Mouse (Mus musculus) kidney, adult 2 months (tissue): Measurements from ENCODE around the gene Pmm1. TPM values are rescaled to one million over a fixed set of nuclear protein-coding genes. Genes with fewer than 3 reads are reported as not detected.

Experiments used
- DNase-seq: peaks from one replicate; pipeline ENCODE4 v3.0.0; 2021
- H3K27ac ChIP-seq: fragments of 200-500 bp; 2 replicates; pipeline ENCODE4 v1.5.1; 2012; ENCODE audit warnings: low read depth, low read length, control low read depth, inconsistent platforms; ENCODE audit not compliant: insufficient read depth
- H3K27me3 ChIP-seq: fragments of 200-500 bp; replicated peaks from 2 replicates; pipeline ENCODE4 v1.6.1; 2012; ENCODE audit warnings: mild to moderate bottlenecking, moderate library complexity, low read length, inconsistent platforms; ENCODE audit not compliant: control insufficient read depth, insufficient read depth
- H3K36me3 ChIP-seq: fragments of 200-500 bp; 2 replicates; pipeline ENCODE4 v1.6.1; 2012; ENCODE audit warnings: mild to moderate bottlenecking, moderate library complexity, low read length, inconsistent platforms; ENCODE audit not compliant: control insufficient read depth, insufficient read depth
- H3K4me1 ChIP-seq: fragments of 200-500 bp; 2 replicates; pipeline ENCODE4 v1.6.1; 2011; ENCODE audit warnings: low read length; ENCODE audit not compliant: control insufficient read depth, insufficient read depth
- H3K4me3 ChIP-seq: fragments of 200-500 bp; 2 replicates; pipeline ENCODE4 v1.5.1; 2011; ENCODE audit warnings: mild to moderate bottlenecking, low read depth, low read length, control low read depth; ENCODE audit not compliant: insufficient read depth
- CTCF ChIP-seq: fragments of 200-500 bp; conservative IDR thresholded peaks from 2 replicates; pipeline ENCODE4 v1.5.1; 2011; ENCODE audit warnings: low read depth, mild to moderate bottlenecking, control low read depth, low read length, moderate library complexity, mixed read lengths; ENCODE audit not compliant: insufficient read depth, insufficient read length
- POLR2A ChIP-seq: fragments of 200-500 bp; IDR thresholded peaks from one replicate; pipeline ENCODE4 v1.6.1; 2011; ENCODE audit warnings: low read depth, low read length, control low read depth
- WGBS: fragments of 180-500 bp; shearing (Covaris S2); methylation state at CpG from one replicate; pipeline ENCODE4 v1.1.7; 2018; 5-methylcytosine and 5-hydroxymethylcytosine counted together
- polyA plus RNA-seq: library from polyadenylated mRNA; depleted of rRNA; stranded (reverse); fragments of >200 nt; gene quantifications from 2 replicates; pipeline ENCODE4 v1.2.3, GENCODE M21; 2012

Pmm1 gene
- polyA plus RNA-seq, 1 experiment = 50.7 TPM

GRCm38 (mm10) chr15:81949476-81950131, 11.1 kb downstream of the Pmm1 start:
- H3K36me3 ChIP-seq = no peaks in the 10 kb centered on the region
- peak; percentile 72 for DNase-seq
- TF ChIP-seq CTCF = no peak
- 62% methylated on average over 11 of the region's 11 CpGs for WGBS
- no peaks in the 10 kb centered on the region; the same call in 1 of the 2 replicates for H3K4me1 ChIP-seq
- no peak overlapping the region; the same call in 1 of the 2 replicates for H3K27ac ChIP-seq
- H3K4me3 ChIP-seq = no peak overlapping the region
- H3K27me3 ChIP-seq = no peaks in the 10 kb centered on the region

- 68% methylated on average over 10 of the region's 10 CpGs for WGBS
- no peak for DNase-seq
- no peak overlapping the region for H3K4me3 ChIP-seq
These were observed 11.7 kb downstream of the Pmm1 start for GRCm38 (mm10) chr15:81949076-81949475.

GRCm38 (mm10) chr15:81943176-81943749, 17.5 kb downstream of the Pmm1 start:
- H3K4me3 ChIP-seq = no peak overlapping the region
- H3K27me3 ChIP-seq = no peaks in the 10 kb centered on the region
- WGBS = 43% methylated on average over 9 of the region's 9 CpGs
- no peak for TF ChIP-seq POLR2A
- TF ChIP-seq CTCF = no peak
- H3K36me3 ChIP-seq = no peaks in the 10 kb centered on the region
- no peak for DNase-seq
- no peak overlapping the region for H3K27ac ChIP-seq
- H3K4me1 ChIP-seq = no peaks in the 10 kb centered on the region

More at GRCm38 (mm10) chr15:81949076-81949475, 11.7 kb downstream of the Pmm1 start:
- TF ChIP-seq POLR2A (no peak), CTCF (no peak)
- H3K27ac ChIP-seq = no peak overlapping the region; the same call in 1 of the 2 replicates
- no peaks in the 10 kb centered on the region for H3K27me3 ChIP-seq
- H3K4me1 ChIP-seq = no peaks in the 10 kb centered on the region; the same call in 1 of the 2 replicates
- H3K36me3 ChIP-seq = no peaks in the 10 kb centered on the region

GRCm38 (mm10) chr15:81941010-81941409, 19.7 kb downstream of the Pmm1 start:
- WGBS = 94% methylated on average over 2 of the region's 2 CpGs
- TF ChIP-seq POLR2A (no peak), CTCF (no peak)

GRCm38 (mm10) chr15:81940219-81940618, 20.5 kb downstream of the Pmm1 start:
- WGBS = 92% methylated on average over 5 of the region's 5 CpGs
- Histone ChIP-seq H3K4me1 (peaks cover 5% of the 10 kb centered on the region; the same call in 1 of the 2 replicates), H3K27me3 (no peaks in the 10 kb centered on the region), H3K27ac (no peak overlapping the region), H3K4me3 (no peak overlapping the region), H3K36me3 (no peaks in the 10 kb centered on the region)
- TF ChIP-seq POLR2A = no peak
- no peak for TF ChIP-seq CTCF
- DNase-seq = no peak

More at GRCm38 (mm10) chr15:81941010-81941409, 19.7 kb downstream of the Pmm1 start:
- Histone ChIP-seq H3K27ac (no peak overlapping the region), H3K4me3 (no peak overlapping the region), H3K27me3 (no peaks in the 10 kb centered on the region), H3K4me1 (peaks cover 5% of the 10 kb centered on the region; the same call in 1 of the 2 replicates), H3K36me3 (no peaks in the 10 kb centered on the region)
- no peak for DNase-seq

GRCm38 (mm10) chr15:81939774-81940173, 21.0 kb downstream of the Pmm1 start:
- Histone ChIP-seq H3K27me3 (no peaks in the 10 kb centered on the region), H3K36me3 (no peaks in the 10 kb centered on the region), H3K4me1 (peaks cover 5% of the 10 kb centered on the region; the same call in 1 of the 2 replicates), H3K4me3 (no peak overlapping the region), H3K27ac (no peak overlapping the region)
- TF ChIP-seq POLR2A = no peak
- TF ChIP-seq CTCF = no peak
- WGBS = 88% methylated on average over 4 of the region's 4 CpGs
- DNase-seq = no peak

- peaks cover 5% of the 10 kb centered on the region; the same call in 1 of the 2 replicates for H3K4me1 ChIP-seq
These were observed 21.5 kb downstream of the Pmm1 start for GRCm38 (mm10) chr15:81939157-81939715.

More at GRCm38 (mm10) chr15:81939157-81939715, 21.5 kb downstream of the Pmm1 start:
- H3K27me3 ChIP-seq = no peaks in the 10 kb centered on the region
- TF ChIP-seq CTCF (no peak), POLR2A (no peak)
- WGBS = 91% methylated on average over 10 of the region's 10 CpGs
- H3K27ac ChIP-seq = no peak overlapping the region
- H3K4me3 ChIP-seq = no peak overlapping the region
- H3K36me3 ChIP-seq = no peaks in the 10 kb centered on the region
- DNase-seq = no peak
